Mouse (Mus musculus): ENCODE results near the gene Slc6a16.
A peak's percentile ranks its signal among the peaks of the same experiment; 100 is the strongest.

The Slc6a16 gene

GRCm38 (mm10) chr7:45257063-45257840, 16.4 kb downstream of the Slc6a16 start:
- DNase-seq: no peak

- DNase-seq: no peak
Measured at GRCm38 (mm10) chr7:45259281-45259680, 18.4 kb downstream of the Slc6a16 start.

GRCm38 (mm10) chr7:45262266-45262665, 21.4 kb downstream of the Slc6a16 start:
- no peak for DNase-seq

GRCm38 (mm10) chr7:45263006-45263607, 22.2 kb downstream of the Slc6a16 start:
- no peak for DNase-seq

- DNase-seq: no peak
Measured at GRCm38 (mm10) chr7:45264348-45264747, 23.5 kb downstream of the Slc6a16 start.

- no peak for DNase-seq
Measured at GRCm38 (mm10) chr7:45265518-45265917, 24.6 kb downstream of the Slc6a16 start.

GRCm38 (mm10) chr7:45272786-45273412, 32.0 kb downstream of the Slc6a16 start:
- no peak for DNase-seq

GRCm38 (mm10) chr7:45273672-45274071, 32.8 kb downstream of the Slc6a16 start:
- no peak for DNase-seq

GRCm38 (mm10) chr7:45277136-45277760, 36.4 kb downstream of the Slc6a16 start, which contains the start of gene Slc6a21:
Slc6a21 (plus strand) TSS chr7:45277513.
- peak; percentile 94 to 95 for DNase-seq

GRCm38 (mm10) chr7:45286486-45286885, 45.6 kb downstream of the Slc6a16 start:
- no peak for DNase-seq

GRCm38 (mm10) chr7:45296626-45297025, 55.7 kb downstream of the Slc6a16 start:
- DNase-seq: no peak

DNA sequence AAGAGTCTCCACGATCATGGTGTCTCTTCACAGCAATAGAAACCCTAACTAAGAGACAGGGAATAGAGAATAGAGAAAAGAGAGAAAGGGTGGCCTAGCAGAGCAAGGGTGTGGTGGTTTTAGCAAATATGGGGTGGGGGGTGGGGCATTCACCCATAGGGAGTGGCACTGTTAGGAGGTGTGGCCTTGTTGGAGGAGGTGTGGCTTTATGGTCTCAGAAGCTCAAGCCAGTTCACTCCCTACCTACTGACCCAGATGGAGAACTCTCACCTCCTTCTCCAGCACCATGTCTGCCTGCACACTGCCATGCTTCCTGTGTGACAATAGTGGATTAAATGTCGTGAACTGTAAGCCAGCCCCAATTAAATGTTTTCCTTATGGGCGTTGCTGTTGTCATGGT, 56.7 kb downstream of the Slc6a16 start:
- DNase-seq: no peak

DNA sequence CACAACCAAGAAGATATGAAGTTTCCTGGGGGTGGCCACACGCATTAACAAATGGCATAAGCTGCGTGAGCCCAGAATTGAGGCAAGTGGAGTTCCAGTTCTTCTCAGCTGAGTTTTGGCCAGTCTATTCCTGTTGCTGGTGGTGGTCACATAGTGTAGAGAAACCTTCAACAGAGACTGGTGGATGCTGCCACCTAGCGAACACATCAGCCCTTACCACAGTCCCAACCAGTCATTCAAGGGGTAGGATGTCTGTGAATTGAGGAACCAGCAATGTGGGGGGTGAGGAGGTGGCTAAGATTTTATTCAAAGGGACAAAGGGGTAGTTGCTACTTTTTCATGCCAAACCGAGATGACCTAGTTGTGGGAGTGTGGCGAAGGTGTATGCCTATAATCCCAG, 58.9 kb downstream of the Slc6a16 start:
- peak; percentile 77 to 81 for DNase-seq

- peak; percentile 35 to 37 for DNase-seq
Measured at GRCm38 (mm10) chr7:45300270-45300669, 59.4 kb downstream of the Slc6a16 start.

- DNase-seq: no peak
Measured at GRCm38 (mm10) chr7:45302626-45303025, 61.7 kb downstream of the Slc6a16 start.

GRCm38 (mm10) chr7:45304869-45305268, 64.0 kb downstream of the Slc6a16 start:
- no peak for DNase-seq

GRCm38 (mm10) chr7:45305275-45305674, 64.4 kb downstream of the Slc6a16 start:
- peak; percentile 62 to 65 for DNase-seq

DNA sequence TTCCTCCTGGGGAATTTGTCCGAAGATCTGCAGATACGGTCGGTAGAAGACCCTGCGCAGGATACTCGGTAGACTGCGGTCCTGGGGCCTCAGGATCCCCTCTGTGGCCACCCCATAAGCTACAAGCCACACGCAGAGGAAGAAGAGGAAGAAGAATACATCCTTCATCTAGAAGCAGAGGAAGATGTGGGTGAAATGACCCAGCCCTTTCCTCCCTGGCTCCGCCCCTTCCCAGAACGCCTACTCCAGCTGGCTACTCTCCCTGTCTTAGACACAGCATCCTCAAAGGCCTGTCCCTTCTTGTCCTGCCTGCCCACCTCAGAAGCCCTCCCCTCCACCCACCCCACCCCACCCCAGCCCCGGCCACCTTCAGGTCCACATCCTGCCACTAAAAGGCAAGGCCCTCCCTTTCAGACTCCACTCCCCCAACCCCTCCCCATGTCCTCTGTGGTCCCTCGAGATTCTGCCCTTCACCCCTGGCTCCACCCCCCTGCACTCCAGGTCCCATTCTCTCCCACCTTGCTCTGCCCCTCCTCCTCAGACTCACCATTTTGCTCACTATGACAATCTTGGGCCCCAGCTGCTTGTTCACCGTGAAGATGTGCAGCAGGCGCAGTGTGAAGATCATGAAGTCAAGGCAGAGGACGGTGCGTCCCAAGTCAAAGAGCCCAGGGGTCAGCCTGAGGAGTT, 67.8 kb downstream of the Slc6a16 start:
- DNase-seq: no peak

GRCm38 (mm10) chr7:45309455-45309854, 68.6 kb downstream of the Slc6a16 start:
- DNase-seq: peak; percentile 70 to 75

GRCm38 (mm10) chr7:45312023-45312422, 71.1 kb downstream of the Slc6a16 start:
- DNase-seq: no peak

- no peak for DNase-seq
Measured at GRCm38 (mm10) chr7:45312686-45313453, 72.0 kb downstream of the Slc6a16 start.

- no peak for DNase-seq
Measured at GRCm38 (mm10) chr7:45313495-45313894, 72.6 kb downstream of the Slc6a16 start.
